Mouse (Mus musculus) spleen, adult 18-20 months (tissue): ENCODE measurements around the gene Hnf4a.
"Not testable (repeated sequence)": the region's sequence is repeated elsewhere in the genome, so short reads cannot be mapped to it uniquely, and the experiment has no call there.

Source experiments
- DNase-seq, 2 experiments: peaks; one replicate each; pipeline ENCODE4 v3.0.0; 2022; ENCODE audit warnings: mixed read lengths in 2 of 2

Gene Hnf4a

GRCm38 (mm10) chr2:163506300-163507004, at the start of gene Hnf4a:
Hnf4a (plus strand) TSS chr2:163506808.
- DNase-seq, result no peak

- DNase-seq, result no peak
These were observed 47.9 kb upstream of the Hnf4a start for GRCm38 (mm10) chr2:163458539-163459265.

- DNase-seq, result no peak
These were observed 47.2 kb upstream of the Hnf4a start for GRCm38 (mm10) chr2:163459380-163459779.

- DNase-seq, result no peak
These were observed 46.0 kb upstream of the Hnf4a start for GRCm38 (mm10) chr2:163460622-163461021.

GRCm38 (mm10) chr2:163461307-163461706, 45.3 kb upstream of the Hnf4a start:
- not testable (repeated sequence) for DNase-seq

- DNase-seq, result no peak
These were observed 44.2 kb upstream of the Hnf4a start for GRCm38 (mm10) chr2:163462386-163462785.

- DNase-seq, result no peak
These were observed 43.8 kb upstream of the Hnf4a start for GRCm38 (mm10) chr2:163462801-163463200.

GRCm38 (mm10) chr2:163463251-163463769, 43.3 kb upstream of the Hnf4a start:
- DNase-seq, result no peak

GRCm38 (mm10) chr2:163463998-163464397, 42.6 kb upstream of the Hnf4a start:
- no peak for DNase-seq

GRCm38 (mm10) chr2:163464562-163464961, 42.0 kb upstream of the Hnf4a start:
- DNase-seq, result no peak

GRCm38 (mm10) chr2:163466771-163467170, 39.8 kb upstream of the Hnf4a start:
- no peak for DNase-seq

- DNase-seq, result no peak
These were observed 39.0 kb upstream of the Hnf4a start for GRCm38 (mm10) chr2:163467585-163467984.

GRCm38 (mm10) chr2:163468866-163469265, 37.7 kb upstream of the Hnf4a start:
- DNase-seq, result no peak

GRCm38 (mm10) chr2:163469711-163470110, 36.9 kb upstream of the Hnf4a start:
- no peak for DNase-seq

- DNase-seq, result no peak
These were observed 35.5 kb upstream of the Hnf4a start for GRCm38 (mm10) chr2:163471136-163471535.

- DNase-seq, result no peak
These were observed 34.7 kb upstream of the Hnf4a start for GRCm38 (mm10) chr2:163471710-163472465.

GRCm38 (mm10) chr2:163472466-163472851, 34.1 kb upstream of the Hnf4a start, which contains the start of gene Fitm2:
Fitm2 (minus strand) TSS chr2:163472629.
- DNase-seq, result peak; percentile 89 to 94

GRCm38 (mm10) chr2:163480191-163480825, 26.3 kb upstream of the Hnf4a start:
- DNase-seq, result no peak

GRCm38 (mm10) chr2:163481539-163482029, 25.0 kb upstream of the Hnf4a start:
- no peak for DNase-seq

GRCm38 (mm10) chr2:163487360-163487759, 19.2 kb upstream of the Hnf4a start:
- DNase-seq, result no peak

GRCm38 (mm10) chr2:163489725-163490291, 16.8 kb upstream of the Hnf4a start:
- no peak for DNase-seq

GRCm38 (mm10) chr2:163490656-163491055, 16.0 kb upstream of the Hnf4a start:
- DNase-seq, result no peak
